Mouse (Mus musculus): ENCODE measurements around the gene Lpar2. TPM values are rescaled to one million over a fixed set of nuclear protein-coding genes. Genes with fewer than 3 reads are reported as not detected.

Gene Lpar2
- total and polyA plus RNA-seq, 2 experiments from 2014 or later = 0.50 to 5.2 TPM

GRCm38 (mm10) chr8:69796721-69797345, 25.4 kb upstream of the Lpar2 start:
- ATAC-seq (no peak), DNase-seq (ENCODE audit: low spot score) (no peak)
- H3K36me3 ChIP-seq (ENCODE audit: insufficient read depth, low read length) = peaks cover 66% of the 10 kb centered on the region
- H3K4me1 ChIP-seq (ENCODE audit: insufficient read depth, low read length) = peaks cover 9% of the 10 kb centered on the region; the same call in 1 of the 2 replicates
- H3K27ac ChIP-seq = no peak overlapping the region
- no peak for TF ChIP-seq CTCF (IDR thresholded peaks at IDR 0.05; ENCODE audit: low read depth)
- H3K4me3 ChIP-seq (ENCODE audit: low read length) = no peak overlapping the region
- no peak overlapping the region for H3K4me2 ChIP-seq (ENCODE audit: low read depth, low read length)
- no peaks in the 10 kb centered on the region for H3K27me3 ChIP-seq (ENCODE audit: insufficient read depth, low read length)
- no peak overlapping the region for H3K9ac ChIP-seq (replicated peaks; ENCODE audit: low read length)
- WGBS = 96% methylated on average over 16 of the region's 16 CpGs
- H3K9me3 ChIP-seq (ENCODE audit: low read length) = no peaks in the 10 kb centered on the region

- Histone ChIP-seq H3K36me3 (ENCODE audit: insufficient read depth, low read length) (peaks cover 75% of the 10 kb centered on the region), H3K27me3 (ENCODE audit: insufficient read depth, low read length) (no peaks in the 10 kb centered on the region), H3K4me1 (ENCODE audit: insufficient read depth, low read length) (0 out of 2 replicates have a peak, but pooled peaks cover under 1% of the 10 kb centered on the region), H3K9me3 (ENCODE audit: low read length) (no peaks in the 10 kb centered on the region), H3K9ac (replicated peaks; ENCODE audit: low read length) (no peak overlapping the region), H3K4me3 (ENCODE audit: low read length) (no peak overlapping the region), H3K27ac (no peak overlapping the region), H3K4me2 (ENCODE audit: low read depth, low read length) (no peak overlapping the region)
- no peak for DNase-seq (ENCODE audit: low spot score)
- ATAC-seq = no peak
- WGBS = 95% methylated on average over 10 of the region's 10 CpGs
- TF ChIP-seq CTCF (IDR thresholded peaks at IDR 0.05; ENCODE audit: low read depth) = no peak
Measured at GRCm38 (mm10) chr8:69797661-69798060, 24.6 kb upstream of the Lpar2 start.

GRCm38 (mm10) chr8:69799261-69799660, 23.0 kb upstream of the Lpar2 start:
- Histone ChIP-seq H3K9me3 (ENCODE audit: low read length) (no peaks in the 10 kb centered on the region), H3K4me2 (ENCODE audit: low read depth, low read length) (no peak overlapping the region), H3K4me1 (ENCODE audit: insufficient read depth, low read length) (no peaks in the 10 kb centered on the region), H3K27me3 (ENCODE audit: insufficient read depth, low read length) (no peaks in the 10 kb centered on the region), H3K4me3 (ENCODE audit: low read length) (no peak overlapping the region), H3K27ac (no peak overlapping the region), H3K9ac (replicated peaks; ENCODE audit: low read length) (no peak overlapping the region), H3K36me3 (ENCODE audit: insufficient read depth, low read length) (peaks cover 88% of the 10 kb centered on the region)
- no peak for ATAC-seq
- no peak for TF ChIP-seq CTCF (IDR thresholded peaks at IDR 0.05; ENCODE audit: low read depth)
- no peak for DNase-seq (ENCODE audit: low spot score)
- 82% methylated on average over 8 of the region's 8 CpGs for WGBS

- no peaks in the 10 kb centered on the region for H3K9me3 ChIP-seq (ENCODE audit: low read length)
- H3K27ac ChIP-seq = no peak overlapping the region
- DNase-seq (ENCODE audit: low spot score) = no peak
- peaks cover 85% of the 10 kb centered on the region for H3K36me3 ChIP-seq (ENCODE audit: insufficient read depth, low read length)
- H3K4me3 ChIP-seq (ENCODE audit: low read length) = no peak overlapping the region
- WGBS = 86% methylated on average over 5 of the region's 5 CpGs
- H3K9ac ChIP-seq (replicated peaks; ENCODE audit: low read length) = no peak overlapping the region
- H3K27me3 ChIP-seq (ENCODE audit: insufficient read depth, low read length) = no peaks in the 10 kb centered on the region
- ATAC-seq = no peak
- no peaks in the 10 kb centered on the region for H3K4me1 ChIP-seq (ENCODE audit: insufficient read depth, low read length)
- TF ChIP-seq CTCF (IDR thresholded peaks at IDR 0.05; ENCODE audit: low read depth) = 0 out of 2 replicates have a peak, but pooled peaks have one; percentile 26
- no peak overlapping the region for H3K4me2 ChIP-seq (ENCODE audit: low read depth, low read length)
Measured at GRCm38 (mm10) chr8:69799946-69800345, 22.3 kb upstream of the Lpar2 start.

- WGBS = 95% methylated on average over 4 of the region's 4 CpGs
Measured at GRCm38 (mm10) chr8:69801796-69802195, 20.4 kb upstream of the Lpar2 start.

GRCm38 (mm10) chr8:69802216-69802615, 20.0 kb upstream of the Lpar2 start:
- no peak for TF ChIP-seq CTCF (IDR thresholded peaks at IDR 0.05; ENCODE audit: low read depth)
- Histone ChIP-seq H3K4me3 (ENCODE audit: low read length) (no peak overlapping the region), H3K9ac (replicated peaks; ENCODE audit: low read length) (no peak overlapping the region), H3K27me3 (ENCODE audit: insufficient read depth, low read length) (no peaks in the 10 kb centered on the region), H3K9me3 (ENCODE audit: low read length) (no peaks in the 10 kb centered on the region), H3K4me2 (ENCODE audit: low read depth, low read length) (no peak overlapping the region), H3K4me1 (ENCODE audit: insufficient read depth, low read length) (no peaks in the 10 kb centered on the region), H3K27ac (no peak overlapping the region), H3K36me3 (ENCODE audit: insufficient read depth, low read length) (peaks cover 87% of the 10 kb centered on the region)
- ATAC-seq (no peak), DNase-seq (ENCODE audit: low spot score) (no peak)

More at GRCm38 (mm10) chr8:69801796-69802195, 20.4 kb upstream of the Lpar2 start:
- ATAC-seq (no peak), DNase-seq (ENCODE audit: low spot score) (no peak)
- no peaks in the 10 kb centered on the region for H3K27me3 ChIP-seq (ENCODE audit: insufficient read depth, low read length)
- H3K27ac ChIP-seq = no peak overlapping the region
- H3K9ac ChIP-seq (replicated peaks; ENCODE audit: low read length) = no peak overlapping the region
- H3K4me1 ChIP-seq (ENCODE audit: insufficient read depth, low read length) = no peaks in the 10 kb centered on the region
- no peak for TF ChIP-seq CTCF (IDR thresholded peaks at IDR 0.05; ENCODE audit: low read depth)
- H3K9me3 ChIP-seq (ENCODE audit: low read length) = no peaks in the 10 kb centered on the region
- H3K4me2 ChIP-seq (ENCODE audit: low read depth, low read length) = no peak overlapping the region
- peaks cover 87% of the 10 kb centered on the region for H3K36me3 ChIP-seq (ENCODE audit: insufficient read depth, low read length)
- no peak overlapping the region for H3K4me3 ChIP-seq (ENCODE audit: low read length)

- Histone ChIP-seq H3K36me3 (ENCODE audit: insufficient read depth, low read length) (peaks cover 83% of the 10 kb centered on the region), H3K4me3 (ENCODE audit: low read length) (no peak overlapping the region), H3K9ac (replicated peaks; ENCODE audit: low read length) (no peak overlapping the region), H3K4me2 (ENCODE audit: low read depth, low read length) (no peak overlapping the region), H3K9me3 (ENCODE audit: low read length) (no peaks in the 10 kb centered on the region), H3K27ac (no peak overlapping the region), H3K4me1 (ENCODE audit: insufficient read depth, low read length) (no peaks in the 10 kb centered on the region), H3K27me3 (ENCODE audit: insufficient read depth, low read length) (no peaks in the 10 kb centered on the region)
- WGBS = 95% methylated on average over 7 of the region's 7 CpGs
- DNase-seq (ENCODE audit: low spot score) (no peak), ATAC-seq (no peak)
- TF ChIP-seq CTCF (IDR thresholded peaks at IDR 0.05; ENCODE audit: low read depth) = no peak
Measured at GRCm38 (mm10) chr8:69803366-69803765, 18.9 kb upstream of the Lpar2 start.

Measured in hindbrain, postnatal 0 days (tissue).